Mouse (Mus musculus): ENCODE data around the gene Slc7a6. TPM values are rescaled to one million over a fixed set of nuclear protein-coding genes. Genes with fewer than 3 reads are reported as not detected.

The Slc7a6 gene
- polyA plus RNA-seq, 1 experiment from 2014 or later, result 63.8 TPM

- Histone ChIP-seq H3K4me3 (no peak overlapping the region), H3K27ac (replicated peaks) (no peak overlapping the region), H3K9ac (replicated peaks) (no peak overlapping the region), H3K27me3 (no peaks in the 10 kb centered on the region), H3K4me1 (peaks cover 13% of the 10 kb centered on the region), H3K4me2 (replicated peaks) (no peak overlapping the region), H3K9me3 (no peaks in the 10 kb centered on the region), H3K36me3 (no peaks in the 10 kb centered on the region)
- ATAC-seq (ENCODE audit: low FRiP score, low read depth), result no peak
- WGBS, result 91% methylated on average over 6 of the region's 6 CpGs
These were observed 20.6 kb upstream of the Slc7a6 start for GRCm38 (mm10) chr8:106147868-106148565.

GRCm38 (mm10) chr8:106149025-106149424 lies 19.6 kb upstream of the Slc7a6 start:
- no peaks in the 10 kb centered on the region for H3K9me3 ChIP-seq
- H3K27me3 ChIP-seq, result no peaks in the 10 kb centered on the region
- H3K4me3 ChIP-seq, result no peak overlapping the region
- no peak for ATAC-seq (ENCODE audit: low FRiP score, low read depth)
- H3K4me1 ChIP-seq, result peaks cover 13% of the 10 kb centered on the region
- no peaks in the 10 kb centered on the region for H3K36me3 ChIP-seq
- no peak overlapping the region for H3K27ac ChIP-seq (replicated peaks)
- no peak overlapping the region for H3K4me2 ChIP-seq (replicated peaks)
- 95% methylated on average over 6 of the region's 6 CpGs for WGBS
- H3K9ac ChIP-seq (replicated peaks), result no peak overlapping the region

GRCm38 (mm10) chr8:106149801-106150652 lies 18.6 kb upstream of the Slc7a6 start, which contains the start of gene Pla2g15:
Pla2g15 (plus strand) TSS chr8:106150399.
- peak; percentile 99 for ATAC-seq (ENCODE audit: low FRiP score, low read depth)
- Histone ChIP-seq H3K36me3 (0 out of 2 replicates have a peak, but pooled peaks cover 5% of the 10 kb centered on the region), H3K27ac (replicated peaks) (0 out of 2 replicates have a peak within 1 kb of the TSS, but pooled peaks have one; percentile 7), H3K9me3 (no peaks in the 10 kb centered on the region), H3K9ac (replicated peaks) (peak within 1 kb of the TSS; percentile 74), H3K4me3 (peak within 1 kb of the TSS; percentile 59), H3K27me3 (no peaks in the 10 kb centered on the region), H3K4me2 (replicated peaks) (peak within 1 kb of the TSS; percentile 74), H3K4me1 (peaks cover 13% of the 10 kb centered on the region)
- WGBS, result 3% methylated on average over 38 of the region's 38 CpGs

GRCm38 (mm10) chr8:106150653-106151000 lies 18.0 kb upstream of the Slc7a6 start:
- 0 out of 2 replicates have a peak, but pooled peaks cover 6% of the 10 kb centered on the region for H3K36me3 ChIP-seq
- no peak for ATAC-seq (ENCODE audit: low FRiP score, low read depth)
- 0 out of 2 replicates have a peak overlapping the region, but pooled peaks have one; percentile 7 for H3K27ac ChIP-seq (replicated peaks)
- H3K9me3 ChIP-seq, result no peaks in the 10 kb centered on the region
- peak overlapping the region; percentile 59 for H3K4me3 ChIP-seq
- peaks cover 13% of the 10 kb centered on the region for H3K4me1 ChIP-seq
- peak overlapping the region; percentile 74 for H3K9ac ChIP-seq (replicated peaks)
- H3K27me3 ChIP-seq, result no peaks in the 10 kb centered on the region
- 21% methylated on average over 8 of the region's 8 CpGs for WGBS
- peak overlapping the region; percentile 74 for H3K4me2 ChIP-seq (replicated peaks)

GRCm38 (mm10) chr8:106151041-106151440 lies 17.6 kb upstream of the Slc7a6 start:
- Histone ChIP-seq H3K9me3 (no peaks in the 10 kb centered on the region), H3K4me3 (peak overlapping the region; percentile 59), H3K4me2 (replicated peaks) (peak overlapping the region; percentile 74), H3K27me3 (no peaks in the 10 kb centered on the region), H3K27ac (replicated peaks) (no peak overlapping the region), H3K9ac (replicated peaks) (0 out of 2 replicates have a peak overlapping the region, but pooled peaks have one; percentile 74), H3K4me1 (peaks cover 13% of the 10 kb centered on the region), H3K36me3 (peaks cover 7% of the 10 kb centered on the region; the same call in 1 of the 2 replicates)
- 85% methylated on average over 9 of the region's 9 CpGs for WGBS
- no peak for ATAC-seq (ENCODE audit: low FRiP score, low read depth)

GRCm38 (mm10) chr8:106152876-106153275 lies 15.8 kb upstream of the Slc7a6 start:
- Histone ChIP-seq H3K4me3 (no peak overlapping the region), H3K4me2 (replicated peaks) (no peak overlapping the region), H3K27me3 (no peaks in the 10 kb centered on the region), H3K9me3 (no peaks in the 10 kb centered on the region), H3K9ac (replicated peaks) (no peak overlapping the region), H3K4me1 (peaks cover 13% of the 10 kb centered on the region), H3K36me3 (peaks cover 10% of the 10 kb centered on the region; the same call in 1 of the 2 replicates), H3K27ac (replicated peaks) (no peak overlapping the region)
- no peak for ATAC-seq (ENCODE audit: low FRiP score, low read depth)
- 82% methylated on average over 4 of the region's 4 CpGs for whole genome bisulfite sequencing

GRCm38 (mm10) chr8:106157419-106157818 lies 11.2 kb upstream of the Slc7a6 start:
- ATAC-seq (ENCODE audit: low FRiP score, low read depth), result no peak
- H3K4me1 ChIP-seq, result no peaks in the 10 kb centered on the region
- H3K4me3 ChIP-seq, result no peak overlapping the region
- no peak overlapping the region for H3K4me2 ChIP-seq (replicated peaks)
- H3K9me3 ChIP-seq, result no peaks in the 10 kb centered on the region
- 90% methylated on average over 1 of the region's 1 CpGs for WGBS
- no peak overlapping the region for H3K27ac ChIP-seq (replicated peaks)
- H3K27me3 ChIP-seq, result no peaks in the 10 kb centered on the region
- H3K36me3 ChIP-seq, result peaks cover 36% of the 10 kb centered on the region
- no peak overlapping the region for H3K9ac ChIP-seq (replicated peaks)

GRCm38 (mm10) chr8:106158381-106158780 lies 10.3 kb upstream of the Slc7a6 start:
- Histone ChIP-seq H3K4me2 (replicated peaks) (no peak overlapping the region), H3K4me3 (no peak overlapping the region), H3K36me3 (peaks cover 45% of the 10 kb centered on the region), H3K9ac (replicated peaks) (no peak overlapping the region), H3K27ac (replicated peaks) (no peak overlapping the region), H3K4me1 (no peaks in the 10 kb centered on the region), H3K27me3 (no peaks in the 10 kb centered on the region), H3K9me3 (no peaks in the 10 kb centered on the region)
- no peak for ATAC-seq (ENCODE audit: low FRiP score, low read depth)
- 94% methylated on average over 10 of the region's 10 CpGs for WGBS

GRCm38 (mm10) chr8:106159876-106160275 lies 8.8 kb upstream of the Slc7a6 start:
- H3K36me3 ChIP-seq, result peaks cover 54% of the 10 kb centered on the region

GRCm38 (mm10) chr8:106163251-106163650 lies 5.4 kb upstream of the Slc7a6 start:
- Histone ChIP-seq H3K9me3 (no peaks in the 10 kb centered on the region), H3K27ac (replicated peaks) (no peak overlapping the region), H3K4me2 (replicated peaks) (no peak overlapping the region), H3K4me3 (no peak overlapping the region), H3K27me3 (no peaks in the 10 kb centered on the region), H3K4me1 (peaks cover 3% of the 10 kb centered on the region; the same call in 1 of the 2 replicates), H3K36me3 (peaks cover 45% of the 10 kb centered on the region), H3K9ac (replicated peaks) (no peak overlapping the region)
- ATAC-seq (ENCODE audit: low FRiP score, low read depth), result no peak
- 96% methylated on average over 9 of the region's 9 CpGs for WGBS

More at GRCm38 (mm10) chr8:106159876-106160275, 8.8 kb upstream of the Slc7a6 start:
- no peak overlapping the region for H3K4me3 ChIP-seq
- no peak overlapping the region for H3K9ac ChIP-seq (replicated peaks)
- H3K4me1 ChIP-seq, result no peaks in the 10 kb centered on the region
- no peaks in the 10 kb centered on the region for H3K27me3 ChIP-seq
- H3K4me2 ChIP-seq (replicated peaks), result no peak overlapping the region
- WGBS, result 92% methylated on average over 6 of the region's 6 CpGs
- no peak for ATAC-seq (ENCODE audit: low FRiP score, low read depth)
- no peak overlapping the region for H3K27ac ChIP-seq (replicated peaks)
- H3K9me3 ChIP-seq, result no peaks in the 10 kb centered on the region

- WGBS, result 51% methylated on average over 4 of the region's 4 CpGs
- no peak overlapping the region for H3K4me3 ChIP-seq
These were observed 3.2 kb upstream of the Slc7a6 start for GRCm38 (mm10) chr8:106165460-106165859.

More at GRCm38 (mm10) chr8:106165460-106165859, 3.2 kb upstream of the Slc7a6 start:
- ATAC-seq (ENCODE audit: low FRiP score, low read depth), result no peak
- Histone ChIP-seq H3K4me2 (replicated peaks) (no peak overlapping the region), H3K9ac (replicated peaks) (no peak overlapping the region), H3K9me3 (no peaks in the 10 kb centered on the region), H3K27me3 (no peaks in the 10 kb centered on the region), H3K27ac (replicated peaks) (no peak overlapping the region), H3K4me1 (peaks cover 10% of the 10 kb centered on the region), H3K36me3 (peaks cover 41% of the 10 kb centered on the region)
